Mouse (Mus musculus) CD4-positive, CD25-positive, alpha-beta regulatory T cell, adult 2 months (primary cell): ENCODE measurements around the gene Osbp.
"Not testable (repeated sequence)": the region's sequence is repeated elsewhere in the genome, so short reads cannot be mapped to it uniquely, and the experiment has no call there.

Experiments
- DNase-seq: peaks from one replicate; pipeline ENCODE4 v3.0.0-alpha.2; 2012; ENCODE audit warnings: low read depth, low spot score

Osbp gene

DNA sequence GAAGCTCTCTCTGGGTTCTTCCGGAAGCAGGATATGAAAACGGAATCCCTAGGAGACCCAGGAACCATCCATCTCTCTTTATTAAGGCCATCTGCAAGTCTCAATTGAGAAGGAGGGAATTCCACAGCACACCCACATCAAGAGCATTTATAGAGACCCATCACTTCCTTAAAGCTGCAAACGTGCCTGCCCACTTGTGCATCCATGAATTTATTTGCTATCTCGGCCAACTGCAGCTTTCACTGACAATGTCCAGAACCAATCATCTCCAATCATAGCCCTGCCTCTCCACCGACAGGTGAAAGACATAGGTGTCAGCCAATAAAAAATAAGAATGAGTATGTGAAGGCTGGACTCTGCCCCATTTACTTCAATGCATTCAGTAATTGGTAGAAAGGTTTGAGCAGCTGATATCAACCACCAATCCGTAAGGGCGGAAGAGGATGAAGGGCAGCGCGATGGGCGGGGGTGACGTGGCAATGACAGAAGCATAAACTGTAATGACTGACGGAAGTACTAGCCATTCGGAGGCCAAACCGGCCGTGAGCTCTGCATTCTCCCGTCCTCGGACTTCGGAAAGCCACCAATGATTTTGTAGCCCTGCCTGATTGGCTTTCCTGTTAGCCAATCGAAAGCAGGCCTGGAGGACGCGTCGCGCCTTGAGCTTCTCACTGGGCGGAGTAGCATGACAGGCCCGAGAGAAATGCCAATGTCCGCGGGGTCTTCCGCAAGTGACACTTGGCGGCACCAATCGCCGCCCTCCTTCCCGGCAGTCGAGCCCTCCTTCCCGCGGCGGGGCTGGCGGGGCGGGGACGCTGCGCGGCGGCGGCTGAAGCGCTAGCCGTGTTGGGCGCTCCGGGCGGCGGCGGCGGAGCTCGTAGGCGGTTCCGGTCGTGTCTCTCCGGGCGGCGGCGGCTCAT lies at the start of gene Osbp:
Osbp (plus strand) TSS at position 919 of the 920 bp plus-strand sequence.
- DNase-seq = peak; percentile 99

GRCm38 (mm10) chr19:11922068-11922467 lies 43.7 kb upstream of the Osbp start:
- DNase-seq = no peak

GRCm38 (mm10) chr19:11922515-11922914 lies 43.2 kb upstream of the Osbp start:
- DNase-seq = not testable (repeated sequence)

GRCm38 (mm10) chr19:11926380-11926779 lies 39.4 kb upstream of the Osbp start:
- DNase-seq = no peak

DNA sequence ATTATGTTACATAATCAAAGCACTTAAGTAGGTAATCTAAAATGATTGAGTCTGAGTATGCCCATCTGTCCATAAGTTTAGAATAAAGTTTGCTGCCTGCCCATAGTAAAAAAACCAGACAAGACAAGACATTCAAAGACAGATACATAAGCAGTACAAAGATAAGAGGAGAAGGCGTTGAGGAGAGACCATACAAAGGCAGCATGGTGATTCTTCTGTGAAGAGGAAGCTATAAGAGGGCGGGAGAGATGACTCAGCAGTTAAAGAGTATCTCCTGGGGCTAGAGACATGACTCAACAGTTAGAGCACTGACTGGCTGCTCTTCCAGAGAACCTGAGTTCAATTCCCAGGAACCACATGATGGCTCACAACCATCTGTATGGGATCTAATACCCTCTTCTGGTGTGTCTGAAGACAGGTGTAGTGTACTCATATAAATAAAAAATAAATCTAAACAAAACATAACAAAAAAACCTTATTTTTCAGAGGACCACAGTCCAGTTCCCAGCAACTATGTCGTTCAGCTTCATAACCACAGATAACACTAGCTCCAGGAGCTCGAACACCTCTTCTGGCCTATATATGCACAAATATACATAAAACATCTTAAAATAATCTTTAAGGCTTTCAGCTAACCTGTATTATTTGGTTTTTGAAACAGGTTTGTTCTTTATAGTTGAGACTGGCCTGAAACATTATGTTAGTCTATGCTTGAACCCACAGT lies 37.6 kb upstream of the Osbp start:
- no peak for DNase-seq

- not testable (repeated sequence) for DNase-seq
Observed at GRCm38 (mm10) chr19:11946460-11946859, 19.3 kb upstream of the Osbp start.

DNA sequence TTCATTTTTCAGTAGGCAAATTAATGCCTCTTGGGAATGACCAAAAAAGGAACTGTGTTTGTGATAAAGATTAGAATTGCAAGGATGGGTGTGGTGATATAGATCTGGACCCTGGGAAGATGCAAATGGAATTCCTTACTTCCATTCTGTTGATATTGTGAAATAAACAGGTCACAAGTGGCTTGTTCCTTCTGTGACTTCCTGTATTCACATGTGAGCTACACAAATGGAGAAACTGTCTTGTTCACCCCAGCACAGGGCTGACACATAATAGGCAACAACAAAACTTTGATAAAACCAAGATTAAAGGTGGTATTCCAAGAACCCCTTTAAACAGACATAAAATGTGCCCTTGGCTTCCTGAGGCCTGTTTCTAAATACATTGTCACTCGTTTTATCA lies 15.9 kb upstream of the Osbp start:
- DNase-seq = no peak

- no peak for DNase-seq
Observed at GRCm38 (mm10) chr19:11950747-11951146, 15.0 kb upstream of the Osbp start.

DNA sequence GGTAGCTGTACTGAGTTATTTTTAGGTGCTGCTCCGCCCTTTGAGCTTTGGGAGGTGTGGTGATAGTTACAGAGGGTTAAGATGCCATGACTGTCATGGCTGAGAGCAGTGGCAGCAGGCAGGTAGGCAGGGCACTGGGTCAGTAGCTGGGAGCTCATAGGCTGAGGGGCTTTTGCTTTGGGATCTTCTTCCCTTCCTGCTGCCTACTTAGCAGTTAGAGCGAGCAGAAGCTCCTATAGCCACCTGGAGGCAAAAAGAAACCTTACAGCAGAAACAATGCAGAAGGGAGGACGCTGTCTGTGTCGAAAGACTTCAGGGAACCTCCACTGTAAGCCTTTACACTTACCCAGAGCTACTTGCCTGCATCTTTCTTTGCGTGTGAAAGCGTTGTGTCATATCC lies 11.5 kb upstream of the Osbp start:
- DNase-seq = no peak

DNA sequence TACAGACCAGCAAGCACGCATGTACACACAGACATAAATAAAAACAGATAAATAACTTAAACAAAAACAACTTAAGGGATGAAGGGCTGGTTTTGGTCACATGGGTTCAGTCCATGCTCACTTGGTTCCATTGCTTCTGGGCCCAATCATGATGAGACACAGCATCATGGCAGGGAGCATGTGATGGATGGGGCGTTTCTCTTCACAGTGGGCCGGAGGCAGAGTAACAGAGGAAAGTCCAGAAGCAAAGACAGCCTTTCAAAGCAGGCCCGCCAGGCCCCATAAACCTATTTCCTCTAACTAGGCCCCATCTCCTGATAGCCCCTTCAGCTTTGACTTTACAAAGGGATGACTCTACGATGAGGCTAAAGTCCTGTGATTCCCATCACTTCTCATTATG lies 9.1 kb upstream of the Osbp start:
- no peak for DNase-seq

GRCm38 (mm10) chr19:11957396-11957795 lies 8.3 kb upstream of the Osbp start:
- no peak for DNase-seq

DNA sequence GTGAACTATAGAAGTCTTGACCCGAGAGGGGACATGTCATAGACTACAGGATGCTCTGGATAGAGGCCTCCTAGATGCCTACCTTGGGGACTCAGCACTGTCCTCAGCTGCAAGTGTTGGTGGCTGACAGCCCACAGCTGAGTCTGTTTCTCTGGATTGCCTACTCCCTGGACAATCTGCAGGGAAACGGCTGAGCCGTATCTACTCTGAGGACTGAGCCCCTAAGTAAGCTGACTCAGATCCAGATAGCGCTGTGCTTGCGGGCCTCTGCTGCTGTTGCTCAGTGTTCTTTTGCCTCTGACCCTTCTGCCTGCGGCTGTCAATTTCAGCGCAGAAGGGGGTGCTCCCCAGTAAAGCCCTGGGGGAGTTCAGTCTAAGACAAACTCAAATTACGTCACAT lies 7.9 kb upstream of the Osbp start:
- no peak for DNase-seq

GRCm38 (mm10) chr19:11964266-11964665 lies 1.5 kb upstream of the Osbp start:
- peak; percentile 30 for DNase-seq

GRCm38 (mm10) chr19:11966201-11966636 lies 478 bp downstream of the Osbp start:
- peak; percentile 71 for DNase-seq

- no peak for DNase-seq
Observed at GRCm38 (mm10) chr19:11969155-11970050, 3.7 kb downstream of the Osbp start.

DNA sequence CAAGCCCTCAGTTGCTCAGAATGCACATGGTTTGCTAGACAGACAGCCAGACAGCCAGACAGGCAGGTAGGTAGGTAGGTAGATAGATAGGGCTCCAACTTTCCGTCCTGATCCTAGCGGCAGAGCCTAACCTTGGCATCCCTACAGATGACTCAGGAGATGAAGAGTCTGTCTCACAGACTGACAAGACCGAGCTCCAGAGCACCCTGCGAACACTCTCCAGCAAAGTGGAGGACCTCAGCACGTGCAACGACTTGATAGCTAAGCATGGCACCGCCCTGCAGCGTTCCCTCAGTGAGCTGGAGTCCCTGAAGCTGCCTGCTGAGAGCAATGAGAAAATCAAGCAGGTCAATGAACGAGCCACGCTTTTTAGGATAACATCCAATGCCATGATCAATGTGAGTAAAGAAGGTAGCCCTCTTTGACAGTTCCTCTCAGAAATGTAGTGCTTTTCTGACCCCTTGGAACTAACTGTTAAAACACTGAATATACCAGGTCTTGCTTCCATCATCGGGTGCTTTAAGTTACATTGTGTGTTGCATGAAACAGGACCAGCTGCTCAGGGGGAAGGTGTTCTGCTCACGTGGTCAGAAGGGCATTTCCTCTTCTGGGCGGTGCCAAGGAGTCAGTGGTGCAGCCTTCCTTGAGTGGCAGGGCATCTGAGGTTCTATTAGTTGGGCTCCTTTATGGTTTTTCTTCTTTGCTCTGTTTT lies 7.9 kb downstream of the Osbp start:
- no peak for DNase-seq

- DNase-seq = no peak
Observed at GRCm38 (mm10) chr19:11974223-11974540, 8.4 kb downstream of the Osbp start.

GRCm38 (mm10) chr19:11975683-11976082 lies 9.9 kb downstream of the Osbp start:
- DNase-seq = no peak

DNA sequence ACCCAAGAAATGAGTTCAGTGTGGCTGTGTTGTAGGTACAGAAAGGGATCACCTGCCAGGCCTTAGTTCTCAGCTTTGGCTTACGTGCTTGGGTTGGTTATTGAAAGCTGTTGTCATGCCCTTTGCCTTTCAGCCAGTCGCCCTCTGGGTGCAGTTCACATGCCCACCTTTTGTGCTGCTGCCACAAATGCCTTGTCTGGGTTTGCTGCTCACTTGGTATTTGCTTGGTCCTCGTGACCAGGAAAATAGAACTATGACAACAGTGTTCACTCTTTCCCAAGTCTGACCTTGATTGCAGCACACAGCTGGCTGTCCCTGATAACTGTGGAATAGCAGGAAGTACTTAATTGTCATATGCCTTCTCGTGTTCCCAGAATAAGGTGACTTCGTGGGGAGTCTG lies 11.6 kb downstream of the Osbp start:
- DNase-seq = no peak

- DNase-seq = no peak
Observed at GRCm38 (mm10) chr19:11980471-11980870, 14.7 kb downstream of the Osbp start.

GRCm38 (mm10) chr19:11984614-11985013 lies 18.9 kb downstream of the Osbp start:
- not testable (repeated sequence) for DNase-seq
